Mouse (Mus musculus): ENCODE results near the gene Usp50. TPM values are rescaled to one million over a fixed set of nuclear protein-coding genes. Genes with fewer than 3 reads are reported as not detected.

The Usp50 gene
- polyA plus RNA-seq, 1 experiment, result 0.11 TPM

DNA sequence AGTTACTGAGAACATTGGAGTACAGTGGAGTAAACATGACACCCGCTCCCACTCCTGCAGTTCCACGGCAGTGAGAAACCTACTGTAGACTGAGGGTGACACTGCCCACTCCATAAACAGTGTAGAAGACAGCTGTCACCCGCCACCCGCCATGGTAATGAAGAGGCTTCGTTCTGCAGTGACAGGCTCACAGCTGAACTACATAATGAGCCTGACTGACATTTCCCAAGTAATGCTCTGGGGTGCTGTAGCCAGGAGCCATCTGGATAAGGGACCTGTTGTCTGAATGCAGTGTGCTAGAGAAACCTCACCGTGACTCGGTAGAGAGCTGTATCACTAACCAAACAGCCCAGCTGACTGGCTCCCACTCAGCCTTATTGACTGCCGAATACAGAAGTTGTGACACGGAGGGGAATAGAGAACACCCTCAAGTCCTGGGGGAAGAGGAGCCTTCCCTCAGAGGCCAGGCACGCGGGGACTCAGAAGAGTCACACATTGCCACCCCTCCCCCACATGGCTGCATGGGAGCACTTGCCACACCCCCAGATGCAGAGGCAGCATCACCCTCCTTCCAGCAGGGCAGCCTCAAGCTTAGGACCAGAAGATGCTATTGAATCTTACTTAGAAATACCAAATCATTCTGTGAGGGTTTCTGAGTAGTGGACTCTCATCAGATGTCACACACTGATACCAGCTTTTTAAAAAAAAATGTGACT is 17.2 kb downstream of the Usp50 start:
- Histone ChIP-seq H3K9me3 (peaks cover 3% of the 10 kb centered on the region; the same call in 1 of the 2 replicates), H3K4me1 (peaks cover 14% of the 10 kb centered on the region), H3K27me3 (replicated peaks) (peaks cover 6% of the 10 kb centered on the region), H3K36me3 (replicated peaks; ENCODE audit: low read length) (peaks cover 42% of the 10 kb centered on the region), H3K4me3 (replicated peaks) (no peak overlapping the region)
- no peak for TF ChIP-seq GATA1 (IDR thresholded peaks at IDR 0.05; ENCODE audit: borderline replicate concordance, low read length)

GRCm38 (mm10) chr2:126759351-126759750 is 23.9 kb downstream of the Usp50 start:
- Histone ChIP-seq H3K27me3 (replicated peaks) (no peaks in the 10 kb centered on the region), H3K4me3 (replicated peaks) (no peak overlapping the region), H3K4me1 (no peaks in the 10 kb centered on the region), H3K9me3 (no peaks in the 10 kb centered on the region), H3K36me3 (replicated peaks; ENCODE audit: low read length) (peaks cover 98% of the 10 kb centered on the region)
- TF ChIP-seq FLI1 (IDR thresholded peaks at IDR 0.05; ENCODE audit: low read length) (no peak), GATA1 (IDR thresholded peaks at IDR 0.05; ENCODE audit: borderline replicate concordance, low read length) (no peak)

DNA sequence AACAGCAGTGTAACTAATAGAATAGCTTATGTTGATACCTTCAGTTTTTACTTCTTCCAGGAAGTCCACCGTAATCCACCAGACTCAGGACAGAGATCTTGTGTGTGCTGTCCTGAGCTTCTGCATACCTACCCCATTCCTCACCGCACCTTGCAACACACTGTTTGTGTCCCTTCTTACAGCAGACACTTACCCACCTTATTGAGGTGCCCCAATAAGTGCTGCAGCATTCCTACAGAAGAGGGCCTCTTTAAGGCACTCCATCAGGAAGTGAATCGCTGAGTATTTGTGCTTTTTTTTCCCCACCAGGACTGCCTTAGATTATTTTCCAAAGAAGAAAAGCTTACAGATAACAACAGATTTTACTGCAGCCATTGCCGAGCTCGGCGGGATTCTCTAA is 27.6 kb downstream of the Usp50 start:
- peaks cover 98% of the 10 kb centered on the region for H3K36me3 ChIP-seq (replicated peaks; ENCODE audit: low read length)
- no peaks in the 10 kb centered on the region for H3K27me3 ChIP-seq (replicated peaks)
- no peak overlapping the region for H3K4me3 ChIP-seq (replicated peaks)
- no peaks in the 10 kb centered on the region for H3K9me3 ChIP-seq
- TF ChIP-seq GATA1 (IDR thresholded peaks at IDR 0.05; ENCODE audit: borderline replicate concordance, low read length), result no peak
- TF ChIP-seq FLI1 (IDR thresholded peaks at IDR 0.05; ENCODE audit: low read length), result no peak
- no peaks in the 10 kb centered on the region for H3K4me1 ChIP-seq

DNA sequence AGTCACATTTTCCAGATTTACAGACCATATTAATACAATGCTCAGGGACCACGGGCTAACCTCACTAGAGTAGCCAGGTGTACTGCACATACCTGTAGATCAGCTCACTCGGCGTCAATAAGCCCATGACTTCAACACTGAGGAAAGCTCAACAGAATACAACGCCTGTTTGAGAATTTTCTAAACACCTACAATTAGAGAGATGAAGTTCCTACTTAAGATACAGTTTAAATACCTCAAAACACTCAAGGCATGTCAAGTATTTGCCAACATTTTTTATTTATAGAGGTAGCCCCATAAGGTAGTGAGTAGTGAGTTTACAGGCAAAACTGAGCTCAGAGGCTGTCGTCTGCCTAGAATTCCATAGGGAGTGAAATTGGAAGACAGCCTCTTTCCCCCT is 39.9 kb downstream of the Usp50 start:
- Histone ChIP-seq H3K36me3 (replicated peaks; ENCODE audit: low read length) (peaks cover 90% of the 10 kb centered on the region), H3K4me1 (no peaks in the 10 kb centered on the region), H3K4me3 (replicated peaks) (no peak overlapping the region), H3K9me3 (no peaks in the 10 kb centered on the region), H3K27me3 (replicated peaks) (no peaks in the 10 kb centered on the region)
- TF ChIP-seq FLI1 (IDR thresholded peaks at IDR 0.05; ENCODE audit: low read length), result no peak
- no peak for TF ChIP-seq GATA1 (IDR thresholded peaks at IDR 0.05; ENCODE audit: borderline replicate concordance, low read length)

GRCm38 (mm10) chr2:126740314-126740713 is 43.0 kb downstream of the Usp50 start:
- no peaks in the 10 kb centered on the region for H3K27me3 ChIP-seq (replicated peaks)
- H3K9me3 ChIP-seq, result no peaks in the 10 kb centered on the region
- 0 out of 2 replicates have a peak, but pooled peaks cover 1% of the 10 kb centered on the region for H3K4me1 ChIP-seq
- peaks cover 83% of the 10 kb centered on the region for H3K36me3 ChIP-seq (replicated peaks; ENCODE audit: low read length)
- no peak overlapping the region for H3K4me3 ChIP-seq (replicated peaks)
- TF ChIP-seq GATA1 (IDR thresholded peaks at IDR 0.05; ENCODE audit: borderline replicate concordance, low read length) (no peak), FLI1 (IDR thresholded peaks at IDR 0.05; ENCODE audit: low read length) (no peak)

- Histone ChIP-seq H3K4me3 (replicated peaks) (no peak overlapping the region), H3K36me3 (replicated peaks; ENCODE audit: low read length) (peaks cover 91% of the 10 kb centered on the region), H3K9me3 (no peaks in the 10 kb centered on the region), H3K27me3 (replicated peaks) (no peaks in the 10 kb centered on the region), H3K4me1 (peaks cover 8% of the 10 kb centered on the region)
- no peak for TF ChIP-seq GATA1 (IDR thresholded peaks at IDR 0.05; ENCODE audit: borderline replicate concordance, low read length)
- TF ChIP-seq FLI1 (IDR thresholded peaks at IDR 0.05; ENCODE audit: low read length), result no peak
These were observed 47.8 kb downstream of the Usp50 start for GRCm38 (mm10) chr2:126735339-126736073.

GRCm38 (mm10) chr2:126730502-126730901 is 52.8 kb downstream of the Usp50 start:
- Histone ChIP-seq H3K9me3 (no peaks in the 10 kb centered on the region), H3K36me3 (replicated peaks; ENCODE audit: low read length) (peaks cover 98% of the 10 kb centered on the region), H3K27me3 (replicated peaks) (no peaks in the 10 kb centered on the region), H3K4me3 (replicated peaks) (no peak overlapping the region), H3K4me1 (peaks cover 16% of the 10 kb centered on the region)
- no peak for TF ChIP-seq FLI1 (IDR thresholded peaks at IDR 0.05; ENCODE audit: low read length)
- no peak for TF ChIP-seq GATA1 (IDR thresholded peaks at IDR 0.05; ENCODE audit: borderline replicate concordance, low read length)

DNA sequence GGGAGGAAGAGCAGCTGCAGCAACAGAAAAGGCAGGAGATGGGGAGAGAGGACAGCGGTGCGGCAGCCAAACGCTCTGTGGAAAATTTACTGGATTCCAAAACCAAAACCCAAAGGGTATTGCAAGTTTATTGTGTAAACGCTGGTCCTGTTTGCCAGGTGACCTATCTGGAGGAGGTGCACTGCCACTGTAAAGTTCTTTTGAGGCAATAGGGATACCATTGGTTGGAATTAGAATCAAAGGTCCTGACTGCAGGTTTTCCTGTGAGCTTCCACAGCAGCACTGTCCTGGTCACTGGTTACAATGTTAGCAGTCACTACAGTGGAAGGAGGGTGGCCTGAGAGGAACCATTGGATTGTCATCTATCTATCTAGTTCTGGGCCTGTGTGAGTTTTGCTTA is 54.1 kb downstream of the Usp50 start:
- Histone ChIP-seq H3K36me3 (replicated peaks; ENCODE audit: low read length) (peaks cover 99% of the 10 kb centered on the region), H3K9me3 (no peaks in the 10 kb centered on the region), H3K4me1 (peaks cover 12% of the 10 kb centered on the region), H3K4me3 (replicated peaks) (no peak overlapping the region), H3K27me3 (replicated peaks) (no peaks in the 10 kb centered on the region)
- TF ChIP-seq GATA1 (IDR thresholded peaks at IDR 0.05; ENCODE audit: borderline replicate concordance, low read length) (no peak), FLI1 (IDR thresholded peaks at IDR 0.05; ENCODE audit: low read length) (no peak)

GRCm38 (mm10) chr2:126712950-126713349 is 70.3 kb downstream of the Usp50 start:
- H3K4me1 ChIP-seq, result peaks cover 31% of the 10 kb centered on the region
- no peaks in the 10 kb centered on the region for H3K27me3 ChIP-seq (replicated peaks)
- peaks cover 44% of the 10 kb centered on the region for H3K36me3 ChIP-seq (replicated peaks; ENCODE audit: low read length)
- H3K4me3 ChIP-seq (replicated peaks), result no peak overlapping the region
- no peak for TF ChIP-seq GATA1 (IDR thresholded peaks at IDR 0.05; ENCODE audit: borderline replicate concordance, low read length)
- no peak for TF ChIP-seq FLI1 (IDR thresholded peaks at IDR 0.05; ENCODE audit: low read length)
- no peaks in the 10 kb centered on the region for H3K9me3 ChIP-seq

DNA sequence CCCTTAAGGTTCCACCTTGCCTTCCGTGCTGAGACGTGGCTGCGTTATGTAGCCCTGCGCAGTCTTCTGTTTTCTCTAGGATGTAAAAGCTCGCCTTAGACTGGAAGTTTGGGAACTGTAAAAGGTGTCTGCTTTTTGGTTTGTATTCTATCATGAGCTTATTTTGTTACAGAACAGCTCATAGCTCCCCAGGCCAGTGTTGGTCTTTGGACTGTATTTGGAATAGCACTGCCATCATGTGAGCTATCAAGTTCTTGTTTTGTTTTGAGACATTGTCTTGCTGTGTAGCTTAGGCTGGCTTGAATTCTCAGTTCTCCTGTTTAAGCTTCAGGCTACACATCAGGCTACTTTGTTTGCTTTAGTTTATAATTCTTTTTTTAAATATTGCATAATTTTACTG is 70.7 kb downstream of the Usp50 start:
- H3K36me3 ChIP-seq (replicated peaks; ENCODE audit: low read length), result peaks cover 41% of the 10 kb centered on the region
- H3K4me1 ChIP-seq, result peaks cover 31% of the 10 kb centered on the region
- H3K9me3 ChIP-seq, result no peaks in the 10 kb centered on the region
- H3K4me3 ChIP-seq (replicated peaks), result no peak overlapping the region
- H3K27me3 ChIP-seq (replicated peaks), result no peaks in the 10 kb centered on the region
- no peak for TF ChIP-seq FLI1 (IDR thresholded peaks at IDR 0.05; ENCODE audit: low read length)
- no peak for TF ChIP-seq GATA1 (IDR thresholded peaks at IDR 0.05; ENCODE audit: borderline replicate concordance, low read length)
